8 mouse cellular contexts compared by ENCODE assay signal in genomic region chr4:111721121-111721840, GRCm38 (mm10). TPM values are rescaled to one million over a fixed set of nuclear protein-coding genes. Genes with fewer than 3 reads are reported as not detected.
DNase-seq lines count a peak whose midpoint lies in the region; ATAC-seq lines count a peak whose summit lies in the region.

No protein-coding gene starts in this region.

- peaks cover 3% of the 10 kb centered on the region; the same call in 1 of the 2 replicates for H3K4me1 ChIP-seq in forebrain, embryonic 11.5 days (replicated peaks; ENCODE audit: control insufficient read depth, insufficient read depth, low read length)
- peaks cover 11% of the 10 kb centered on the region for H3K4me1 ChIP-seq in hindbrain, embryonic 13.5 days (replicated peaks)
- H3K4me1 ChIP-seq in liver, embryonic 16.5 days (ENCODE audit: control insufficient read depth, low read depth, low read length) = peaks cover 2% of the 10 kb centered on the region; the same call in 1 of the 2 replicates
- no peaks in the 10 kb centered on the region; the same call in 1 of the 2 replicates for H3K4me1 ChIP-seq in neural tube, embryonic 11.5 days (ENCODE audit: control insufficient read depth, insufficient read depth, low read length)

- no peak overlapping the region for H3K27ac ChIP-seq in forebrain, embryonic 11.5 days (ENCODE audit: low read depth, low read length)
- peak overlapping the region; percentile 25; the same call in 1 of the 2 replicates for H3K27ac ChIP-seq in hindbrain, embryonic 13.5 days
- peak overlapping the region; percentile 37 for H3K27ac ChIP-seq in liver, embryonic 16.5 days (ENCODE audit: low read length)
- H3K27ac ChIP-seq in neural tube, embryonic 11.5 days (ENCODE audit: low read depth, low read length) = no peak overlapping the region

- H3K9me3 ChIP-seq in forebrain, embryonic 11.5 days (ENCODE audit: control insufficient read depth, low read length) = no peaks in the 10 kb centered on the region
- no peaks in the 10 kb centered on the region for H3K9me3 ChIP-seq in hindbrain, embryonic 13.5 days
- H3K9me3 ChIP-seq in liver, embryonic 16.5 days (replicated peaks; ENCODE audit: control insufficient read depth, low read length) = no peaks in the 10 kb centered on the region
- no peaks in the 10 kb centered on the region for H3K9me3 ChIP-seq in neural tube, embryonic 11.5 days (ENCODE audit: control insufficient read depth, low read length)

- no peaks in the 10 kb centered on the region for H3K27me3 ChIP-seq in forebrain, embryonic 11.5 days (ENCODE audit: control insufficient read depth, insufficient read depth, low read length)
- H3K27me3 ChIP-seq in hindbrain, embryonic 13.5 days = no peaks in the 10 kb centered on the region
- H3K27me3 ChIP-seq in liver, embryonic 16.5 days (ENCODE audit: control insufficient read depth, insufficient read depth, low read depth, low read length) = no peaks in the 10 kb centered on the region
- no peaks in the 10 kb centered on the region for H3K27me3 ChIP-seq in neural tube, embryonic 11.5 days (ENCODE audit: control insufficient read depth, insufficient read depth, low read length)

- H3K9ac ChIP-seq in forebrain, embryonic 11.5 days (ENCODE audit: low read length) = no peak overlapping the region; the same call in 1 of the 2 replicates
- peak overlapping the region; percentile 36; the same call in 1 of the 2 replicates for H3K9ac ChIP-seq in hindbrain, embryonic 13.5 days
- H3K9ac ChIP-seq in liver, embryonic 16.5 days (ENCODE audit: low read depth, low read length) = no peak overlapping the region
- no peak overlapping the region for H3K9ac ChIP-seq in neural tube, embryonic 11.5 days (ENCODE audit: low read length)

- no peaks in the 10 kb centered on the region for H3K36me3 ChIP-seq in forebrain, embryonic 11.5 days (ENCODE audit: control insufficient read depth, insufficient read depth, low read length)
- no peaks in the 10 kb centered on the region for H3K36me3 ChIP-seq in hindbrain, embryonic 13.5 days
- no peaks in the 10 kb centered on the region for H3K36me3 ChIP-seq in liver, embryonic 16.5 days (ENCODE audit: control insufficient read depth, insufficient read depth)
- H3K36me3 ChIP-seq in neural tube, embryonic 11.5 days (ENCODE audit: control insufficient read depth, insufficient read depth, low read length) = no peaks in the 10 kb centered on the region

- peak overlapping the region; percentile 75 for H3K4me2 ChIP-seq in forebrain, embryonic 11.5 days (ENCODE audit: low read depth, low read length, severe bottlenecking)
- peak overlapping the region; percentile 82 for H3K4me2 ChIP-seq in hindbrain, embryonic 13.5 days
- H3K4me2 ChIP-seq in liver, embryonic 16.5 days (ENCODE audit: low read depth, low read length) = peak overlapping the region; percentile 79; the same call in 1 of the 2 replicates
- H3K4me2 ChIP-seq in neural tube, embryonic 11.5 days (ENCODE audit: low read depth) = peak overlapping the region; percentile 82

- 31% methylated on average over 4 of the region's 4 CpGs for WGBS in forebrain, embryonic 11.5 days
- 28% methylated on average over 4 of the region's 4 CpGs for WGBS in hindbrain, embryonic 13.5 days
- WGBS in liver, embryonic 16.5 days (ENCODE audit: insufficient replicate concordance) = 22% methylated on average over 4 of the region's 4 CpGs
- 38% methylated on average over 4 of the region's 4 CpGs for WGBS in neural tube, embryonic 11.5 days

- peak; percentile 13 for DNase-seq in gastrocnemius, postnatal 25 days
- DNase-seq in gastrocnemius, adult 18-20 months (ENCODE audit: low spot score) = no peak
- DNase-seq in forebrain, embryonic 11.5 days (ENCODE audit: low spot score) = no peak
- DNase-seq in neural tube, embryonic 11.5 days (ENCODE audit: low spot score) = peak; percentile 23
- DNase-seq in frontal cortex, postnatal 14 days (ENCODE audit: low spot score in 2 of 2) = no peak
- DNase-seq in cerebellum, postnatal 4 days (ENCODE audit: low spot score in 2 of 2) = no peak

- ATAC-seq in forebrain, embryonic 11.5 days (replicated peaks; ENCODE audit: low FRiP score) = no peak
- no peak for ATAC-seq in hindbrain, embryonic 13.5 days (ENCODE audit: low FRiP score)
- no peak for ATAC-seq in liver, embryonic 16.5 days (ENCODE audit: low read depth)
- no peak for ATAC-seq in neural tube, embryonic 11.5 days (ENCODE audit: insufficient read depth, low FRiP score, low TSS enrichment)

- peak overlapping the region; percentile 81 for H3K4me3 ChIP-seq in forebrain, embryonic 11.5 days (ENCODE audit: low read depth, low read length)
- peak overlapping the region; percentile 71 for H3K4me3 ChIP-seq in hindbrain, embryonic 13.5 days
- peak overlapping the region; percentile 15; the same call in 1 of the 2 replicates for H3K4me3 ChIP-seq in liver, embryonic 16.5 days (ENCODE audit: low read depth, low read length)
- peak overlapping the region; percentile 81; the same call in 1 of the 2 replicates for H3K4me3 ChIP-seq in neural tube, embryonic 11.5 days (ENCODE audit: low read depth, low read length)

RNA-seq across cellular contexts. Expression of gene Spata6, which starts 1.5 kb away (rescaled TPM):
- 1 to 10 TPM; 2.8 to 3.5 TPM for total RNA-seq in gastrocnemius, postnatal 25 days (2021)
- 1 to 10 TPM; 2.5 to 3.5 TPM for total RNA-seq in gastrocnemius, adult 18-20 months (2021)
- 30.5 and 32.9 TPM in 2 replicates for polyA plus RNA-seq in forebrain, embryonic 11.5 days (2014; fragmentation: Nextera tagmentation; extraction: Ambion mirVana)
- polyA plus RNA-seq in hindbrain, embryonic 13.5 days (2015; fragmentation: Nextera tagmentation; extraction: Ambion mirVana) = 16.8 and 20.6 TPM in 2 replicates
- polyA plus RNA-seq in liver, embryonic 16.5 days (2015; fragmentation: Nextera tagmentation; extraction: Ambion mirVana) = 2.9 and 3.0 TPM in 2 replicates
- 27.0 and 27.1 TPM in 2 replicates for polyA plus RNA-seq in neural tube, embryonic 11.5 days (2014; fragmentation: Nextera tagmentation; extraction: Ambion mirVana)

Comparison
In these comparisons a context has a peak if more than half of its experiments do, and no peak if none do; other contexts are left out.
1. DNase-seq: peak in gastrocnemius, postnatal 25 days (single experiment) and neural tube, embryonic 11.5 days (single experiment); none in gastrocnemius, adult 18-20 months (single experiment), forebrain, embryonic 11.5 days (single experiment), frontal cortex, postnatal 14 days (0 of 2) and cerebellum, postnatal 4 days (0 of 2).
2. H3K27ac ChIP-seq: peak in hindbrain, embryonic 13.5 days (single experiment) and liver, embryonic 16.5 days (single experiment); none in forebrain, embryonic 11.5 days (single experiment) and neural tube, embryonic 11.5 days (single experiment).
3. H3K4me3 ChIP-seq: peak in every context shown above with its lines; median percentile 81 in forebrain, embryonic 11.5 days; 81 in neural tube, embryonic 11.5 days; 71 in hindbrain, embryonic 13.5 days; 15 in liver, embryonic 16.5 days.
4. Peak in every context shown above with its lines, with median percentiles within 50 percentile points of each other: H3K4me2 ChIP-seq.